In genomic region chr16:9994041-9994950, GRCm38 (mm10) we compare ENCODE assay signal across 8 mouse cellular contexts. TPM values are rescaled to one million over a fixed set of nuclear protein-coding genes. Genes with fewer than 3 reads are reported as not detected.
A peak's percentile ranks its signal among the peaks of the same experiment; 100 is the strongest.
DNase-seq lines count a peak whose midpoint lies in the region; ATAC-seq and TF ChIP-seq lines count a peak whose summit lies in the region.

No protein-coding gene starts in this region.

- peak; percentile 22 for ATAC-seq in kidney, embryonic 16.5 days (ENCODE audit: low FRiP score, low TSS enrichment)
- peak; percentile 52 for ATAC-seq in hindbrain, embryonic 11.5 days (ENCODE audit: low FRiP score)
- ATAC-seq in limb, embryonic 15.5 days (ENCODE audit: insufficient number of reproducible peaks, low FRiP score, low TSS enrichment, low read depth) = no peak
- ATAC-seq in stomach, embryonic 15.5 days (ENCODE audit: insufficient read depth, low FRiP score, low read depth) = no peak
- ATAC-seq in megakaryocyte-erythroid progenitor cell, adult 5-6 weeks (replicated peaks; ENCODE audit: low FRiP score, low TSS enrichment, poor library complexity, severe bottlenecking) = no peak

- H3K27me3 ChIP-seq in kidney, embryonic 16.5 days (ENCODE audit: insufficient read depth, low read length) = peaks cover 69% of the 10 kb centered on the region
- H3K27me3 ChIP-seq in kidney, adult 2 months (replicated peaks; ENCODE audit: control insufficient read depth, insufficient read depth, low read length) = no peaks in the 10 kb centered on the region; the same call in 1 of the 2 replicates
- H3K27me3 ChIP-seq in hindbrain, embryonic 11.5 days (ENCODE audit: control insufficient read depth, insufficient read depth, low read length) = peaks cover 47% of the 10 kb centered on the region
- peaks cover 75% of the 10 kb centered on the region for H3K27me3 ChIP-seq in limb, embryonic 15.5 days
- H3K27me3 ChIP-seq in stomach, embryonic 15.5 days (replicated peaks) = peaks cover 57% of the 10 kb centered on the region

- peak overlapping the region; percentile 46 for H3K4me3 ChIP-seq in kidney, embryonic 16.5 days (ENCODE audit: low read length)
- H3K4me3 ChIP-seq in kidney, adult 2 months (ENCODE audit: insufficient read depth, low read depth, low read length) = no peak overlapping the region
- peak overlapping the region; percentile 46 for H3K4me3 ChIP-seq in hindbrain, embryonic 11.5 days (ENCODE audit: low read depth, low read length)
- H3K4me3 ChIP-seq in limb, embryonic 15.5 days = peak overlapping the region; percentile 40
- peak overlapping the region; percentile 31 for H3K4me3 ChIP-seq in stomach, embryonic 15.5 days (replicated peaks)

- no peak for DNase-seq in kidney, adult 2 months
- peak; percentile 56 for DNase-seq in embryo, embryonic 9.5 days (ENCODE audit: extremely low spot score)
- DNase-seq in hindbrain, embryonic 11.5 days (ENCODE audit: low spot score) = no peak
- DNase-seq in urinary bladder, postnatal 10 days (ENCODE audit: low spot score) = no peak

- H3K9ac ChIP-seq in kidney, embryonic 16.5 days (replicated peaks; ENCODE audit: low read length) = no peak overlapping the region
- peak overlapping the region; percentile 45 for H3K9ac ChIP-seq in hindbrain, embryonic 11.5 days (ENCODE audit: low read depth, low read length)
- no peak overlapping the region for H3K9ac ChIP-seq in limb, embryonic 15.5 days
- H3K9ac ChIP-seq in stomach, embryonic 15.5 days = no peak overlapping the region

- H3K4me1 ChIP-seq in kidney, embryonic 16.5 days (ENCODE audit: insufficient read depth, low read length) = peaks cover 31% of the 10 kb centered on the region
- no peaks in the 10 kb centered on the region for H3K4me1 ChIP-seq in kidney, adult 2 months (ENCODE audit: control insufficient read depth, insufficient read depth, low read length)
- H3K4me1 ChIP-seq in hindbrain, embryonic 11.5 days (replicated peaks; ENCODE audit: control insufficient read depth, insufficient read depth, low read length) = peaks cover 10% of the 10 kb centered on the region
- peaks cover 37% of the 10 kb centered on the region for H3K4me1 ChIP-seq in limb, embryonic 15.5 days
- H3K4me1 ChIP-seq in stomach, embryonic 15.5 days = peaks cover 23% of the 10 kb centered on the region; the same call in 1 of the 2 replicates

- no peak for TF ChIP-seq CTCF in kidney, adult 2 months (conservative IDR thresholded peaks at IDR 0.05; ENCODE audit: insufficient read depth, insufficient read length, low read depth, low read length)

- no peaks in the 10 kb centered on the region for H3K36me3 ChIP-seq in kidney, embryonic 16.5 days (ENCODE audit: insufficient read depth, low read length)
- no peaks in the 10 kb centered on the region for H3K36me3 ChIP-seq in kidney, adult 2 months (ENCODE audit: control insufficient read depth, insufficient read depth, low read length)
- H3K36me3 ChIP-seq in hindbrain, embryonic 11.5 days (ENCODE audit: control insufficient read depth, insufficient read depth, low read length) = no peaks in the 10 kb centered on the region
- H3K36me3 ChIP-seq in limb, embryonic 15.5 days = no peaks in the 10 kb centered on the region
- no peaks in the 10 kb centered on the region for H3K36me3 ChIP-seq in stomach, embryonic 15.5 days

- no peaks in the 10 kb centered on the region for H3K9me3 ChIP-seq in kidney, embryonic 16.5 days (ENCODE audit: low read length)
- H3K9me3 ChIP-seq in hindbrain, embryonic 11.5 days (ENCODE audit: control insufficient read depth, low read length) = no peaks in the 10 kb centered on the region
- H3K9me3 ChIP-seq in limb, embryonic 15.5 days = no peaks in the 10 kb centered on the region
- no peaks in the 10 kb centered on the region for H3K9me3 ChIP-seq in stomach, embryonic 15.5 days

- H3K4me2 ChIP-seq in kidney, embryonic 16.5 days (replicated peaks; ENCODE audit: low read depth, low read length) = peak overlapping the region; percentile 64
- peak overlapping the region; percentile 94 for H3K4me2 ChIP-seq in hindbrain, embryonic 11.5 days (replicated peaks; ENCODE audit: low read depth, low read length)
- peak overlapping the region; percentile 53 for H3K4me2 ChIP-seq in limb, embryonic 15.5 days
- H3K4me2 ChIP-seq in stomach, embryonic 15.5 days = peak overlapping the region; percentile 58

- TF ChIP-seq POLR2A in kidney, adult 2 months (IDR thresholded peaks at IDR 0.05; ENCODE audit: low read depth, low read length) = no peak

- no peak overlapping the region for H3K27ac ChIP-seq in kidney, embryonic 16.5 days (ENCODE audit: low read length)
- H3K27ac ChIP-seq in kidney, adult 2 months (ENCODE audit: insufficient read depth, low read depth, low read length) = no peak overlapping the region
- no peak overlapping the region for H3K27ac ChIP-seq in hindbrain, embryonic 11.5 days (ENCODE audit: low read depth, low read length)
- no peak overlapping the region for H3K27ac ChIP-seq in limb, embryonic 15.5 days
- no peak overlapping the region for H3K27ac ChIP-seq in stomach, embryonic 15.5 days

- WGBS in kidney, embryonic 16.5 days = under 1% methylated on average over 44 of the region's 51 CpGs
- WGBS in kidney, adult 2 months = 2% methylated on average over 50 of the region's 51 CpGs
- WGBS in hindbrain, embryonic 11.5 days = under 1% methylated on average over 49 of the region's 51 CpGs
- WGBS in limb, embryonic 15.5 days = under 1% methylated on average over 45 of the region's 51 CpGs
- under 1% methylated on average over 45 of the region's 51 CpGs for WGBS in stomach, embryonic 15.5 days

RNA-seq across cellular contexts. Expression of gene Grin2a, which starts 1.1 kb away (rescaled TPM):
- 0.05 and 0.06 TPM in 2 replicates for polyA plus RNA-seq in kidney, embryonic 16.5 days (2015; fragmentation: Nextera tagmentation; extraction: Ambion mirVana)
- polyA plus RNA-seq in kidney, adult 2 months (2012; rRNA removed) = not detected in 2 replicates
- 0.88 and 1.5 TPM in 2 replicates for polyA plus RNA-seq in hindbrain, embryonic 11.5 days (2014; fragmentation: Nextera tagmentation; extraction: Ambion mirVana)
- 1.7 and 2.7 TPM in 2 replicates for polyA plus RNA-seq in limb, embryonic 15.5 days (2015; fragmentation: Nextera tagmentation; extraction: Ambion mirVana)
- 0.80 and 1.1 TPM in 2 replicates for polyA plus RNA-seq in stomach, embryonic 15.5 days (2015; fragmentation: Nextera tagmentation; extraction: Ambion mirVana)
- total RNA-seq in megakaryocyte-erythroid progenitor cell, adult 5-6 weeks (2014; fragmentation: Nextera tagmentation) = not detected in 2 replicates
- not detected in 2 replicates for total RNA-seq in megakaryocyte-erythroid progenitor cell, adult 5-6 weeks (2017)

Comparison
In these comparisons a context has a peak if more than half of its experiments do, and no peak if none do; other contexts are left out.
1. ATAC-seq: peak in kidney, embryonic 16.5 days (single experiment) and hindbrain, embryonic 11.5 days (single experiment); none in limb, embryonic 15.5 days (single experiment), stomach, embryonic 15.5 days (single experiment) and megakaryocyte-erythroid progenitor cell, adult 5-6 weeks (single experiment).
2. Peak in every context shown above with its lines, with median percentiles within 50 percentile points of each other: H3K4me2 ChIP-seq.